ENCODE assay signal across 8 mouse cellular contexts in genomic region chr3:145119002-145119358, GRCm38 (mm10). TPM values are rescaled to one million over a fixed set of nuclear protein-coding genes. Genes with fewer than 3 reads are reported as not detected.
DNase-seq lines count a peak whose midpoint lies in the region; ATAC-seq and TF ChIP-seq lines count a peak whose summit lies in the region.

No protein-coding gene starts in this region.

- 0 out of 2 replicates have a peak, but pooled peaks cover 4% of the 10 kb centered on the region for H3K4me1 ChIP-seq in heart, embryonic 11.5 days (ENCODE audit: control insufficient read depth, insufficient read depth, low read length)
- peaks cover 11% of the 10 kb centered on the region for H3K4me1 ChIP-seq in E14TG2a.4 (replicated peaks; ENCODE audit: low read depth, low read length)
- H3K4me1 ChIP-seq in forebrain, embryonic 14.5 days (ENCODE audit: control insufficient read depth, insufficient read depth, low read length), result peaks cover 10% of the 10 kb centered on the region; the same call in 1 of the 2 replicates
- H3K4me1 ChIP-seq in liver, postnatal 0 days (ENCODE audit: insufficient read depth), result peaks cover 17% of the 10 kb centered on the region

- DNase-seq in heart, postnatal 4 days, result no peak
- DNase-seq in forebrain, embryonic 14.5 days (ENCODE audit: low spot score), result no peak
- no peak for DNase-seq in liver, postnatal 0 days
- DNase-seq in embryo, embryonic 9.5 days (ENCODE audit: extremely low spot score), result no peak
- DNase-seq in urinary bladder, postnatal 4 days (ENCODE audit: low spot score in 2 of 2), result no peak
- DNase-seq in frontal cortex, postnatal 36 days (ENCODE audit: low spot score in 2 of 2), result no peak

- 6% methylated on average over 14 of the region's 14 CpGs for WGBS in heart, embryonic 11.5 days (ENCODE audit: insufficient replicate concordance)
- WGBS in forebrain, embryonic 14.5 days, result 6% methylated on average over 14 of the region's 14 CpGs
- WGBS in liver, postnatal 0 days (ENCODE audit: insufficient replicate concordance), result 3% methylated on average over 14 of the region's 14 CpGs

- TF ChIP-seq EP300 in liver, postnatal 0 days (IDR thresholded peaks at IDR 0.05; ENCODE audit: low read depth), result no peak

- H3K27me3 ChIP-seq in heart, embryonic 11.5 days (ENCODE audit: control insufficient read depth, insufficient read depth, low read length), result no peaks in the 10 kb centered on the region
- H3K27me3 ChIP-seq in E14TG2a.4 (ENCODE audit: insufficient read depth, low read length), result no peaks in the 10 kb centered on the region
- no peaks in the 10 kb centered on the region for H3K27me3 ChIP-seq in forebrain, embryonic 14.5 days (replicated peaks; ENCODE audit: control insufficient read depth, insufficient read depth, low read length)
- no peaks in the 10 kb centered on the region for H3K27me3 ChIP-seq in liver, postnatal 0 days (ENCODE audit: insufficient read depth, low read length)

- H3K4me2 ChIP-seq in heart, embryonic 11.5 days, result peak overlapping the region; percentile 65
- peak overlapping the region; percentile 83 for H3K4me2 ChIP-seq in forebrain, embryonic 14.5 days (ENCODE audit: low read length)
- peak overlapping the region; percentile 87 for H3K4me2 ChIP-seq in liver, postnatal 0 days (ENCODE audit: low read depth, low read length)

- TF ChIP-seq CTCF in E14TG2a.4 (conservative IDR thresholded peaks at IDR 0.05; ENCODE audit: low read length), result no peak
- no peak for TF ChIP-seq CTCF in liver, postnatal 0 days (IDR thresholded peaks at IDR 0.05; ENCODE audit: low read depth)

- peak overlapping the region; percentile 90 for H3K9ac ChIP-seq in heart, embryonic 11.5 days (ENCODE audit: low read depth, low read length)
- H3K9ac ChIP-seq in forebrain, embryonic 14.5 days (ENCODE audit: low read length), result peak overlapping the region; percentile 90
- H3K9ac ChIP-seq in liver, postnatal 0 days (replicated peaks), result peak overlapping the region; percentile 78

- peak; percentile 19; the same call in 1 of the 2 replicates for ATAC-seq in heart, embryonic 11.5 days (replicated peaks; ENCODE audit: insufficient number of reproducible peaks, low FRiP score, low TSS enrichment)
- ATAC-seq in forebrain, embryonic 14.5 days, result no peak
- peak; percentile 29 for ATAC-seq in liver, postnatal 0 days

- peak overlapping the region; percentile 98 for H3K27ac ChIP-seq in heart, embryonic 11.5 days (ENCODE audit: low read depth, low read length)
- H3K27ac ChIP-seq in forebrain, embryonic 14.5 days (ENCODE audit: low read depth, low read length), result peak overlapping the region; percentile 98; the same call in 1 of the 2 replicates
- peak overlapping the region; percentile 98 for H3K27ac ChIP-seq in liver, postnatal 0 days (ENCODE audit: low read depth)

- peak overlapping the region; percentile 73 for H3K4me3 ChIP-seq in heart, embryonic 11.5 days (ENCODE audit: low read depth, low read length)
- peak overlapping the region; percentile 84 for H3K4me3 ChIP-seq in E14TG2a.4 (replicated peaks; ENCODE audit: low read length)
- H3K4me3 ChIP-seq in forebrain, embryonic 14.5 days (ENCODE audit: low read depth, low read length), result peak overlapping the region; percentile 64
- peak overlapping the region; percentile 81 for H3K4me3 ChIP-seq in liver, postnatal 0 days (ENCODE audit: low read depth, low read length)

- no peaks in the 10 kb centered on the region for H3K9me3 ChIP-seq in heart, embryonic 11.5 days (replicated peaks; ENCODE audit: control insufficient read depth, low read length)
- H3K9me3 ChIP-seq in E14TG2a.4 (ENCODE audit: low read length), result peaks cover 35% of the 10 kb centered on the region
- no peaks in the 10 kb centered on the region for H3K9me3 ChIP-seq in forebrain, embryonic 14.5 days (replicated peaks; ENCODE audit: control insufficient read depth, low read length)
- no peaks in the 10 kb centered on the region for H3K9me3 ChIP-seq in liver, postnatal 0 days (ENCODE audit: low read length)

- no peaks in the 10 kb centered on the region for H3K36me3 ChIP-seq in heart, embryonic 11.5 days (ENCODE audit: control insufficient read depth, insufficient read depth, low read length)
- no peaks in the 10 kb centered on the region for H3K36me3 ChIP-seq in E14TG2a.4 (ENCODE audit: insufficient read depth, low read length)
- no peaks in the 10 kb centered on the region for H3K36me3 ChIP-seq in forebrain, embryonic 14.5 days (ENCODE audit: control insufficient read depth, insufficient read depth, low read length)
- no peaks in the 10 kb centered on the region for H3K36me3 ChIP-seq in liver, postnatal 0 days (replicated peaks; ENCODE audit: insufficient read depth, low read length)

RNA-seq across cellular contexts. Expression of gene Odf2l, which starts 0.6 kb away (rescaled TPM):
- polyA plus RNA-seq in heart, embryonic 11.5 days (2014; fragmentation: Nextera tagmentation; extraction: Ambion mirVana), result 13.9 and 14.3 TPM in 2 replicates
- 10 to 100 TPM; 13.8 to 18.9 TPM for total RNA-seq in heart, postnatal 4 days (2021)
- 16.6 and 18.5 TPM in 2 replicates for polyA plus RNA-seq in forebrain, embryonic 14.5 days (2014; fragmentation: Nextera tagmentation; extraction: Ambion mirVana)
- 5.4 and 5.6 TPM in 2 replicates for polyA plus RNA-seq in liver, postnatal 0 days (2015; fragmentation: Nextera tagmentation; extraction: Ambion mirVana)

RNA-seq across cellular contexts. Expression of gene Clca2, which starts 19.7 kb away (rescaled TPM):
- polyA plus RNA-seq in heart, embryonic 11.5 days (2014; fragmentation: Nextera tagmentation; extraction: Ambion mirVana), result 0.23 TPM in 1 of 2 replicates, not detected in the other
- under 1 TPM in 1 of 2 experiments, not detected in 1; 0.48 TPM for total RNA-seq in heart, postnatal 4 days (2021)
- 0.11 TPM in 1 of 2 replicates, not detected in the other for polyA plus RNA-seq in forebrain, embryonic 14.5 days (2014; fragmentation: Nextera tagmentation; extraction: Ambion mirVana)
- not detected in 2 replicates for polyA plus RNA-seq in liver, postnatal 0 days (2015; fragmentation: Nextera tagmentation; extraction: Ambion mirVana)
